Mouse (Mus musculus): Measurements from ENCODE around the gene Clec18a.
"Not testable (repeated sequence)": the region's sequence is repeated elsewhere in the genome, so short reads cannot be mapped to it uniquely, and the experiment has no call there.

The Clec18a gene

DNA sequence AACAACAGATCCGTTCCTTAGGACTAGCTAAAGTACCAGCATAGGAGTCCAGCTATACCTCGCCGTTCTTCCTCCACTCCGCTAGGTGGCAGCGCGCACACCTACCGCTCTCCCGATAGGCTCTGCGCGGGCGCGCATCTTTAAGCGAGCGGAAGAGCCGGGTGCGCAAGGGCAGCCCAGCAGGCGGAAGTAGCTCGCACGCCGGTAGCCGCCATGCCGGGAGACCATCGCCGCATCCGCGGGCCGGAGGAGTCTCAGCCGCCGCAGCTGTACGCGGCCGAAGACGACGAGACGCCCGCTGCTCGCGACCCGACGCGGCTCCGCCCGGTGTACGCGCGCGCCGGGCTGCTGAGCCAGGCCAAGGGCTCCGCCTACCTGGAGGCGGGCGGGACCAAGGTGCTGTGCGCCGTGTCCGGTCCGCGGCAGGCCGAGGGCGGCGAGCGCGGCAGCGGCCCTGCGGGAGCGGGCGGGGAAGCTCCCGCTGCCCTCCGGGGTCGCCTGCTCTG lies 36.0 kb downstream of the Clec18a start, which contains the start of gene Exosc6:
Gene Exosc6 (plus strand): TSS at position 182 of the 506 bp plus-strand sequence.
- peak; percentile 84 to 90 for DNase-seq (ENCODE audit: low spot score in 2 of 2)

DNA sequence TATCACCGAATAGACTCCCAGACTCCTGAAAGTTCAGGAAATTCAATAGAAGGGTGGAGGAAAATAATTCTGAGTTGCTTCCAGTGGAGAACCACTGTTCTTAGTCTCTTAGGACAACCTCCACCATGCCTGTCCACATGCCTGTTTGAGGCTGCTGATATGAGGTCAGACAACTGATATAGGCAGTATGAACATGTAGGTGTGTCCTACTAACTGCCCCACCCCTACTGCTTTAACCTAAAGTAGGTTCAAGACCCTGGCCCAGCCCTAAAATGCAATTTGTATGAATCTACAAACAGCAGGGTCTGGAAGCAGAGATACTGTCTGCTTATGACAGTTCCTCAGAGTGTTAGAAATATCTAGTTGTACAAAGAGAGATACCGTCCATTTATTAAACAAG lies 36.6 kb downstream of the Clec18a start:
- DNase-seq (ENCODE audit: low spot score in 2 of 2), result no peak

DNA sequence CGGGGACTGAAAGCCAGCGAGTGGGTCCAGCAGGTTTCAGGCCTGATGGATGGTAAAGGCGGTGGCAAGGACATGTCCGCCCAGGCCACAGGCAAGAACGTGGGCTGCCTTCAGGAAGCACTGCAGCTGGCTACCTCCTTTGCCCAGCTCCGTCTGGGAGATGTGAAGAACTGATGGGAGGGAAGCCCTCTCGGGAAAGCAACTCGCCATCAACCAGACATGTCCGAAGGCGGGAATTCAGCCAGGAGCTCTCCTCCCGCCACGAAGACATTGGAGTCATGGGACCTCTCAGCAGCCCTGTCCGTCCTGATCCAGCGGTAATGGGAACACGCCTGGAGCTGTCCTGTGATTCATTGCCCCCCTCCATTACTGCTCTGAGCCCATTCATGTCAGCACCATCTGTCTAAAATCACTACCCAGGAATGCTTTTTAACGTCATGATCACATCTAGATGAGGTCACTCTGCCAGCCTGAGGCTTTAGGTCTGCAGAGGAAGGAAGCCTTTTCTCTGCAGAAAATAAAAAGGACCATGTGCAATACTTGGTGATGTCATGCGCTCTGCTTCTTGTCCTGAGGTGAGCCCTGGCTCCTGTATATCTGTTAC lies 37.1 kb downstream of the Clec18a start:
- no peak for DNase-seq (ENCODE audit: low spot score in 2 of 2)

DNA sequence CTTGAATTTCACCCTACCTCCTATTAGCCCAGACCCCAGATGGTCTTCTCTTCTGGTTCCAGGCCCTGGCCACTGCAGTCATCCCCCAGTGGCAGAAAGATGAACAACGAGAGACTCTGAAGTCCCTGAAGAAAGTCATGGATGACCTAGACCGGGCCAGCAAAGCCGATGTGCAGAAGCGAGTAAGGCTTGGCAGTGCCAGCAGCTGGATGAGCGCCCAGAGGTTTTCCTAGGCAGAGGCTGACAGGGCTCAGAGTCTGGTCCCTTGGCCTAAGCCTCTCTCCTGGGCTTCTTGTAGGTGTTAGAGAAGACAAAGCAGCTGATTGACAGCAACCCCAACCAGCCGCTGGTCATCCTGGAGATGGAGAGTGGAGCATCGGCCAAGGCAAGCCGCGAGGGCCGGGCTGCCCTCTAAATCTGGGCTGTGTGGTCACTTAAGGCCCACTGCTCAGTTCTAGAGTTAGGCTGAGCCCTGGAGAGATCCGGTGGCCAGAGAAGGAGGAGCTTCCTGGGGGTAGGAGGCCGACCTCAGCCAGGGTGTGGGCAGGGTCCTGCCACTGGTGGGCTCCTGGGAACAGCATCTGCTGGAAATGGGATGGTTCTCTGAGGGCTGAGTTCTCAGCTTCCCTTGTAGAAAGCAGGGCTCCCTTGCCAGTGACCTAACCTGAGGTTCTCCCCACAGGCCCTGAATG lies 38.3 kb downstream of the Clec18a start:
- DNase-seq (ENCODE audit: low spot score in 2 of 2), result no peak

DNA sequence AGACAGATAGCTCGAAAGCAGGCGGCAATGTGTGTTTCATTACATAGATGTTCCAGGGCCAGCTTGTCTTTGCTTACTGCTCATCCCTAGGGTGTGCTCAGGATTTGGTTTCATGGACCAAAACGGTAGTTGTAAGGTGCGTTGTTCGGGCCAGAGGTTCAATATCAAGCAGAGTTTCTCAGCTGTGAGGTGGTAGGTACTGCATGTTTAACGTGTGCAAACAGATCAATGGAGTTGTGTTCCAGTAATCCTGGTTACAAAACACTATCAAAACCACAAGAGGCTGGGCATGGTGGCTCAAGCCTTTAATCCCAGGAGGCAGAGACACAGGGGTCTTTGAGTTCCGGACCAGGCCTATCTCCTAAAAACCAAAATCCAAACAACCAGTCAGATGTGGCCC lies 43.1 kb downstream of the Clec18a start:
- no peak for DNase-seq (ENCODE audit: low spot score in 2 of 2)

DNA sequence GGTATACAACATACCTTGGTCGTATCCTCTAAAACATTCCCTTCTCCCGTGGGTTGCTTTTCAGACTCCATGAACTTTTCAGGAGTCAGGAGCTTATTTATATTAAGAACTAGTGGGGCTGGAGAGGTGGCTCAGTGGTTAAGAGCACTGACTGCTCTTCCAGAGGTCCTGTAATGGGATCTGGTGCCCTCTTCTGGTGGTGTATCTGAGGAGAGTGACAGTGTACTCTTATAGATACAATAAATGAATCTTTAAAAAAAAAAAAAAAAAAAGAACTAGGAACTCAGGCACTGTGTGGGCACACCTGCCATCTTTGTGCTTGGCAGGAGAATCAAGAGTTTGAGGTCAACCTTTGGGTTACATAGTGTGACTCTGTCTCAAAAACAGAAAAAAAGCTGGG lies 43.5 kb downstream of the Clec18a start:
- no peak for DNase-seq (ENCODE audit: low spot score in 2 of 2)

DNA sequence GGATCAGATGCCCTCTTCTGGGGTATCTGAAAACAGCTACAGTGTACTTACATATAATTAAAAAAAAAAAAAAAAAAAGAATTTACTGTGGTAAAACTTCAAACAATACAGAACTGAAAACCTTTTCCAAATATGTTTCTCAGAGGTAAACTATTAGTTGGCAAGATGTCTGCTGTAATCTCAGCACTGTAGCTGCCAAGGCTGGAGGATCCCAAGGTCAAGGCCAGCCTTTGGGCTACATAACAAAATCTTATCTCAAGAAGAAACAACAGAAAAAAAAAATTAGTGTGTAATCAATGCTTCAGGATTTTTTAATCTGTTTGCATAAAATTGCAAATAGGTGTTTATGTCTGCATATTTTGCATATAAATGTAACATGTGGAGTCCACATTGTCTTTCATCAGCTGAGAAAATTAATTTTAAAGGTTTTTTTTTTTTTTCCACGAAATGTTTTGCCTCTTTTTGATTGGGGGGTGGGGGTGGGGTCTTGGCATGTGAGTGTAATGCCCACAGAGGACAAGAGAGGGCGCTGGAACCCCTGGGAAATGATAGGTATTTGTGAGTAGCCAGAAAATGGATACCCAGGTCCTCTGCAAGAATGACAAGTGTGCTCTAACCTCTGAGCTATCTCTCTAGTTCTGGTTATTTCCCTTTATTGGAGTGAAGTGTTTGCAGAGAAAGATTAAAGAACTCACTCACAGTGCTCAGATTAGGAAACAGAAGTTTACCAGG lies 48.1 kb downstream of the Clec18a start:
- no peak for DNase-seq (ENCODE audit: low spot score in 2 of 2)

DNA sequence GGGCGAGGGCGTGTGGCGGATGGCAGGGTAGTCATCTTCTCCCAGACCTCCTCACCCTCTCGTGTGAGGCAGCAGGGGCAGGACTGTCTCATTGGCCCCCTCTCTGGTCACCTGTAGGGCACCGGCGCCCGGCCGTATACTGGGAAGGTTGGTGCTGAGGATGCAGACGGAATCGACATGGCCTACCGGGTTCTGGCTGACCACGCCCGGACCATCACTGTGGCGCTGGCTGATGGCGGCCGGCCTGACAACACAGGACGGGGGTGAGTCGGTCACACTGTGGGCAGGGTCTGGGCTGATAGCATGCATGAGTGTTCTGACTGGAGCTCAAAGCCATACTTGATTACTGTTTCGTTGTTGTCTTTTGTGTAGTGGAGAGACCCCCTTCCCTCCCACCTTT lies 49.7 kb downstream of the Clec18a start:
- no peak for DNase-seq (ENCODE audit: low spot score in 2 of 2)

DNA sequence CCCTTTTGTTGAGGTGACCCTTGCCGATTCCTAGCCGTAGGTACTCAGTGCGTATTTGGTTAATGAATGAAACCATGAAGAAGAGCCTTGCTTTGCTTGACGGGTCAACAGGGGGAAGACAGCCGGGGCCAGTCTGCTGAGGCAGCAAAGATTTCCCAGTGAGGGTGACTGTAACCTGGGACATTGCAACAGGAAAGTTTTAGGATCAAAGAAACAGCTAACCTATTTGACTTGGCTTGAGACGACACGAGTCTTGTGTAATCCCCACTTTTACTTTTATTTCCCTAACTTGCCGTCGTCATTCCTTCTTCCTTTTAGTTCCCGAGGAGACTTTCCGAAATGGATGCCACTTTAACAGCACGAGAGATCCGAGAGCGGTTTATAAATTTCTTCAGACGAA lies 55.6 kb downstream of the Clec18a start:
- no peak for DNase-seq (ENCODE audit: low spot score in 2 of 2)

DNA sequence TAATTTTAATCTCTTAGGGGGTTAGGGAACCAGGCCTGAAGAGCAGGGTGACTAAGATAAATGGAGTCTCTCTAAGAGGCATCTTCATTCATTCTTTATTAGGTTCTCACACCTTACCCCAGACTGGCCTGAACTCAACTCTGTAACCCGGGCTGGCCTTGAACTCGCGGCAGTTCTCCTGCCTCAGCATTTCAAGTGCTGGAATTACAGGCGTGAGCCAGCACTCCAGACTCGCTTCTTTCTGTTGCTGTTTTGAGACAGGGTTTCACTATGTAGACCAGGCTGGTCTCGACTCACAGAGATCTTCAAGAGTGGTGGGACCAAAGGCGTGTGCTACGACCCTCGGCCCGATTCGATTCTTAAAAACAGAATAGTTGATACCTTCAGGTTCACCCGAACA lies 58.0 kb downstream of the Clec18a start:
- no peak for DNase-seq (ENCODE audit: low spot score in 2 of 2)

DNA sequence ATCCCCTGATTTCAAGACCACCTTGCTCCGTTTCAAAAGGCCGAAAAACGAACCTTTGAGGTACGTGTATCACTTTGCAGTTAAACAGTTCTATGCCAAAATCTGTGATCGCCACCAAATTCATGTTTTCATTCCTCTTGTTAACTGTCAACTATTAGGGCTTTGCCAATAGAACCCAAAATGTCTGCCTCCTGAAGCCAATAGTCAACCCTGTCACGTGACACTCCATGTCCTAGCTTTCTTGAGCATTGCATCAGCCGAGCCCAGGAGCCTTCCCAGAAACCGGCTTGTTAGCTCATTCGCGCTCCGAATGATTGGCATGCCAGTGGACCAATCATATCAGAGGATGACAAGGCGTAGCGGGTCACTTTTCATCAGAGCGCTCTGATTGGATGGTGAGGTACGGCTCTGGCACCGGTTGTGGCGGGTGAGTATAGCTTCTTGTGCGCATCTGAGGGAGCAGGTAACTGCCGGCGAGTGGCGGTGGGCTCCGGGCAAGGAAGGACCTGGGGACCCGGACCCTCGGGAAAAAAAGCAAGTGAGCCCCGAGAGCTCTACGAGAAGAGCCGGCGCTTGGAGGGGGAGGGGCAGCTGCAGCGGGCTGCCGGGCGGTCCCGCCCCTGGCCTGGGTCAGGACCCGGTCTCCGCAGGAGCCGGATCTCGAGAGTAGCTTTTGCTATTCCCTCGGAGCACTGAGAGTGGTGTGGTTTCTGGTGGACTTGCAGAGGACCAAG lies 58.6 kb downstream of the Clec18a start:
- peak; percentile 99 to 100 for DNase-seq (ENCODE audit: low spot score in 2 of 2)

DNA sequence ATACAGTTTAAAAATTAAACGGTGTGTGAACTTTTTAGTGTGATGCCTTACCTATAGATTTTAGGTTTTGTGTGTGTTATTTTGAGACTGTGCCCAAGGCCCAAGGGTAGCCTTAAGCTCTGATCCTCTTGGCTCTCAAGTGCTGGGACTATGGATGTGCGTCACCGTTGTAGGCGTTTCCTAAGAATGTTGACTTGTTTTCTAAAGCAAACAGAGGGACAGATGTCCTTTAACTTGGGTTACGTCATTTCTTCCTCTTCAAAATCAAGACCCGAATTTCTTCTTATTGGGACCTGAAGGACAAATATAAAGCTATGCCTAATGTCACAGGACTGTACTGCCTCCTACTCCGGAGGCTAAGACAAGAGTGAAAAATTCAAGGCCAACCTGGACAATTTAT lies 59.3 kb downstream of the Clec18a start, which contains the start of gene Aars:
Gene Aars (plus strand): TSS at position 229 of the 400 bp plus-strand sequence.
- DNase-seq (ENCODE audit: low spot score in 2 of 2), result no peak

DNA sequence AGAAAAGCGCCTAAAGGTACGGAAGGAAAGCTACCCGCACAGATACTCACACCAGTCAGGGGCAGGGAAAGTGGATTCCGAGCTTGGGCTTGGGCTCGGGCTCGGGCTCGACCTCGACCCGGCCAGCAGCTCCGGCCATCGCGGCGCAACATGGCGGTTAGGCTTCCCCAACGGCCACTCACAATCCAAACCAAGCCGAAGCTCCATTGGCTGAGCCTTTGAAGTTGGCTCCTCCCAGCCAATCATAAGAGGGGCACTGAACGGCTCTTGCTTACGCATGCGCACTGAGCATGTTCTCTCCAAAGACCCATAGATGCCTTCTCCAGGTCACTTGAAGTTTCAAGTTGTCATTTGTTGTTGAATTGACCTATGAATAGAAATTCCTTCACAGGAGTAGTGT lies 60.7 kb downstream of the Clec18a start, which contains the start of gene Ddx19b:
Gene Ddx19b (minus strand): TSS at position 180 of the 400 bp plus-strand sequence.
- DNase-seq (ENCODE audit: low spot score in 2 of 2), result no peak

DNA sequence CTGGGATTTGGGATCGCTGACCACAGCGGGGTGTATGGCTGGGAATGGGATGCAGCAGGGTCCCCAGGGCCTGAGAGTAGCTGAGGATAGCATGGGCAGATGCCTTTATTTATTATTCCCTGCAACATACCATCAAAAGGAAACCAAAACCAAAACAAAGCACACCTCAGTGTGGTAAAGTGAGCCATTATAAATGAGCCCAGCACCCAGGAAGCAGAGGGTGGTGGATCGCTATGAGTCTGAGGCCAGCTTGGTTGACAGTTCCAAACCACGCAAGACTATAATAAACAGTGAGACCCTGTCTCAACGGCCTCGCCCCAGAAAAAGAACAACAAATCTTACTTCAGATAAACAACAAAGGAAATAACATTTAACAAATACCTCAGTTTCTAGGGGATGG lies 62.2 kb downstream of the Clec18a start:
- no peak for DNase-seq (ENCODE audit: low spot score in 2 of 2)

DNA sequence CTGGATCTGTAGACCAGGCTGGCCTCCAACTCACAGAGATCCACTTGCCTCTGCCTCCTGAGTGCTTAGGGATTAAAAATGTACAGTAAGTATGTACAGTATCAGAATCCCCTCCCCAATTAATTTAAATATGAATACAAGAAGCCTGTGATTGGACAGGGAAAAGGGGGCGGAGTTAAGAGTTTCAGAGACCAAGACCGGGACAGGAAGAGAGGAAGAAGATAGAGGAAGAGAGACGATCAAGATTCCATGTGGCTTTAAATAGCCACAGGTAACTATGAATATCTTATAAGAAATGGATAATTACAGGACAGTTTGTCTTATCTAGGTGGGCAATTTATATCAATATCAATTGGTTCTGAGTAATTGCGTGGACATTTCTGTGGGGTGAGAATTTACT lies 62.6 kb downstream of the Clec18a start:
- no peak for DNase-seq (ENCODE audit: low spot score in 2 of 2)

DNA sequence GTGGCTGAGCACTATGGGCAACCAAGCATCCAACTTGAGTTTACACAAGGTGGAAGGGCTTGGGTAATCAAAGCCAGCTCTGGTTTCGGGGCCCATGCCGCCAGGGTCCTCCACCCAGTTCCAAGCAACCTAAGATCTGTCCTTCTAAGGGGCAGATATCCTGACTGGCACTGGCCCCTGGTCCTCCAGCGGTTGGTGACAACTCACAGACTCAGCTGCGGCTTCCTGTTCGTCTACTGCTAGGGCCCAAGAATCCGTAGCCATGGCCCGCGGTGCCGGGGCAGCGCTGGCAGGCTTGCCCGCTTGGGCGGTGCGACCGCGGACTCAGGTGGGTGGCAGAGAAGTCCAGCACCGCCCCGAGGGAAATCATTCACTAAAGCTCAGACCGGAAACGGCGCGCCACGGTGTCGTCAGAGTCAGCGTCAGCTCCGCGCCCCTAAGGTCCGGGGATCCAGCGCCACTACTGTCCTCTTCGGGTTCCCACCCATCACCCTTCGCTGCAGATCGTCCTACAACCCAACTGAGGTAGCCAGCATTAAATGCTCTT lies 64.8 kb downstream of the Clec18a start:
- peak; percentile 62 to 88 for DNase-seq (ENCODE audit: low spot score in 2 of 2)

DNA sequence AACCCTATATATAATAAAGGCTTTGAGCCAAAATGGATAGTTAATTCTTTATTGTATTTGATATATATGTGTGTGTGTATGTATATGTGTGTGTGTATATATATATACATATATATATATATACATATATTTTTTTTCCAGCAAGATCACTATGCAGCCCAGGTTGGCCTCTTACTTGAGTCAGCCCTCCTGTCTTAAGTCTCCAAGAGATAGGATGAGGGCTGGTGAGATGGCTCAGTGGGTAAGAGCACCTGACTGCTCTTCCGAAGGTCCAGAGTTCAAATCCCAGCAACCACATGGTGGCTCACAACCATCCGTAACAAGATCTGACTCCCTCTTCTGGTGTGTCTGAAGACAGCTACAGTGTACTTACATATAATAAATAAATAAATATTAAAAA lies 65.6 kb downstream of the Clec18a start:
- DNase-seq (ENCODE audit: low spot score in 2 of 2), result not testable (repeated sequence)

DNA sequence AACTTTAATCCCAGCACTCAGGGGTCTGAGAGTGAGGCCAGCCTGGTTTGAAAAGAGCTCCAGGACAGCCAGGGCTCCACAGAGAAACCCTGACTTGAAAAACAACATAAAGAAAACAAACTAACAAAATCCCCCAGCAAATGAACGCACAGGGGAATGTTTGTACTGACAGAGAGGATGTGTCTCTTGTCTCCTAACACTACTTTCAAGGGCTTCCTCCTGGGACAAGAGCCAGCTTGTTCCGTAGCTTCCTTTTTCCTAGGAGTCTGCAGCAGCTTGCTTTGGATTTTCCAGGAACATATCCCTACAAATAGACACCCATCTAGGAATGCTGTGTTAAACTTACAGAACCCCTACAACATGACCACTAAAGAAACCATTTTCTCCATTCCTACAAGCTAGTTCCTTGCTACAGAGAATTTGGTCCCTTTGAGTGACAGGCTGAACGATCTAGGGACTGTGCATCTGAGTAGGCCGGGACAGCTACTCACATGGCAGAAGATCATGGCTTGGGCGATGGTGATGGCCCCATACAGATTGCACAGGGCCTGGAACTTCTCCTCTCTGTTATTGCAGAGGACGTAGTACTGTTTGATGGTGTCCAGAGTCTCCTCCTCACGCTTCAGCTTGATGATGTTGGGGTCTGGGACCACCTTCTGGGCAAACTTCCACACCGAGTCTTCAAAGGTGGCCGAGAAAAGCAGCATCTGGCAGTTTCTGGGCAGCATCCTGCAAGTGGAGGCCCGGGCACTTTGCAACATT lies 81.8 kb downstream of the Clec18a start:
- DNase-seq (ENCODE audit: low spot score in 2 of 2), result not testable (repeated sequence)

Data from left cerebral cortex, adult 9 months (tissue).